Mouse (Mus musculus): ENCODE measurements around the gene Hoxa9.

Gene Hoxa9

GRCm38 (mm10) chr6:52230516-52231165 lies at the start of gene Hoxa9:
Gene Hoxa9, minus strand, starts transcription at chr6:52231089.
- DNase-seq (ENCODE audit: low spot score): no peak

DNA sequence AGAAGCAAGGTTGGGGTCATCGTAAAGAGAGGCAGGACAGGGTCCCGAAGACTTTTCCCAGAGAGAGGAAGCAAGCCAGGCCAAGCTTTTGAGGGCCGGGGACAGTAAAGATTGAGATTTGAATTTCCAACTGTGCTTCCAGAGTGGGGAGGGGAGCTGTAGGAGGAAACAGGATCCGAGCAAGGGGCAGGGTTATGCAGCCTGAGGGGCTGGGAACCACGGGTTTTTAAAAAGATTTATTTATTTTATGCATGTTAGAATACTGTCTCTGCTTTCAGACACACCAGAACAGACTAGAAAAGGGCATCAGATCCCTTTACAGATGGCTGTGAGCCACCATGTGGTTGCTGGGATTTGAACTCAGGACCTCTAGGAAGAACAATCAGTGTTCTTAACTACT lies 46.0 kb upstream of the Hoxa9 start:
- no peak for DNase-seq (ENCODE audit: low spot score)

DNA sequence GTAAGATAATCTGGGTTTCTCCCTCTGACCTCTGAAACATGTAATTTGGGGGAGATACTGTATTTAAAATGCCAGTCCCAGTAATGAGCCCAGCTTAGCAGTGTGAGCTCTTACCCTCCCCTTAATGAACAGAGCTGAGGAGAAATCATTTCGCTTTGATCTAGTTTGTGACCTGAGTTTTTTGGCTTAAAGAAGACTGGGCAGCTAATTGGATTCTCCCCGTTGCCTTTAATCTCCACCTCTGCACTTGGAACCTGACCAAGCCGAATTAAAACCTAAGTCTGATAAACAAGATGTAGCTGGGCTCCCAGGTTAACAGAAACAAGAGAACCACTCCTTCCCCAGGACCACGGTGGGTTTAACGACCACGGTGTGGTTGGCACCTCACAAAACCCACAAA lies 45.5 kb upstream of the Hoxa9 start:
- no peak for DNase-seq (ENCODE audit: low spot score)

- no peak for DNase-seq (ENCODE audit: low spot score)
Observed at GRCm38 (mm10) chr6:52275563-52276280, 44.8 kb upstream of the Hoxa9 start.

DNA sequence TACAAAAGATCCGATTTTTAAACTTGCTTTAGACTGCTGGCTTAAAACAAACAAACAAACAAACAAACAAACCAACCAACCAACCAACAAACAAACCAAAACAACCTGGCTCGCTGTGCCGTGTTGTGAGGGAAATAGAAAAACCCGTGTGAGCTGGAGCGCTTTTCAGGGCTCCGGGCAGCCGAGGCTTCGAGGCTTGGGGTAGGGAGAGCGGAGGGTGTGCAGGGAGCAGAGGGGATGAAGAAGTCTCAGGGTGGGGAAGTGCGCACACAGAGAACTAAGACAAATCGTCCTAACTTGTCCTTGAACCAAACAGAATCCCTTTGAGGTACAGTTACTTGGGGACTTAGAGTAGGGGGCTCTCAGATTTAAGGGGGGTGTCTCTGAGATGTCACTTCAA lies 43.7 kb upstream of the Hoxa9 start:
- DNase-seq (ENCODE audit: low spot score): no peak

- DNase-seq (ENCODE audit: low spot score): no peak
Observed at GRCm38 (mm10) chr6:52273656-52274280, 42.9 kb upstream of the Hoxa9 start.

DNA sequence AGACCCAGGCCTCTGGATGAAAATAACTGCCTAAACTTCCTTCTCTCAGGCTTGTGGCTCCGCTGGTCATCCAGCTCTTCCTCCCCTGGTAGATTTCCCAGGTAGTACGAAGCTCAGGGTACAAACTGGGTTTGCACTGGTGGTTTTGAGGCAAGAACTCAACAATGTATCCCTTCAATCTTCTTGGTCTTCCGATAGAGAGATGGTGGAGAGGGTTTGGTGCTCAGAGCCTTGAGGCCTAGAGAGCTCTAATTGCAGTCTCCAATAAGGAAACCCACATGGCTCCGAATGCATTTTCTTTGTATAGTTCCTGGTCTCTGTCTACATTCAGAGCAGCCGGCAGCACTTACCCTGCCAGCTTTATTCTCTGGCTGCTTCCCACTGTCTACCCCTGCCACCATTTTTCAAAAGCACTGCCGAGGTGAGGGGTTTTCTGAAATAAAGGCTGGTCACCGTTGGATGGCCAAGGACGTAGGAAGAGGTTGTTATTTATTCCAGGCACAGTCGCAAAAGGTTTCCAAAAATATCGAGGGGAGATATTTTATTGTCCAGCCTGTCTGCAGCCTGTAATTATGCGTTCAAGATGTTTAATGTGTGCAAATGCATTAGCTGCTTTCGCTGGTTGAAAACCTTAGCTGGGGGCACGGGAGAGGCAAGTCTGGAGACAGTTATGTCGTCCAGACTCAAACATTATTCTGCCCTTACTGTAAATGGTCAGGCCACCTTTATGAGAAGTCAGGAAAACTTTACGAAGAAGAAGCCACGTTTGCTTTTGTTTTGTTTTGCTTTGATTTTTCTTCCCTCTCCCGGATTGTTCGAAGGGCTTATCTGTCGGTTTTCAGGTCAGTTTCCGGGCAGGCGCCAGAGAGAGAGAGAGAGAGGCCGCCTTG lies 42.1 kb upstream of the Hoxa9 start:
- no peak for DNase-seq (ENCODE audit: low spot score)

DNA sequence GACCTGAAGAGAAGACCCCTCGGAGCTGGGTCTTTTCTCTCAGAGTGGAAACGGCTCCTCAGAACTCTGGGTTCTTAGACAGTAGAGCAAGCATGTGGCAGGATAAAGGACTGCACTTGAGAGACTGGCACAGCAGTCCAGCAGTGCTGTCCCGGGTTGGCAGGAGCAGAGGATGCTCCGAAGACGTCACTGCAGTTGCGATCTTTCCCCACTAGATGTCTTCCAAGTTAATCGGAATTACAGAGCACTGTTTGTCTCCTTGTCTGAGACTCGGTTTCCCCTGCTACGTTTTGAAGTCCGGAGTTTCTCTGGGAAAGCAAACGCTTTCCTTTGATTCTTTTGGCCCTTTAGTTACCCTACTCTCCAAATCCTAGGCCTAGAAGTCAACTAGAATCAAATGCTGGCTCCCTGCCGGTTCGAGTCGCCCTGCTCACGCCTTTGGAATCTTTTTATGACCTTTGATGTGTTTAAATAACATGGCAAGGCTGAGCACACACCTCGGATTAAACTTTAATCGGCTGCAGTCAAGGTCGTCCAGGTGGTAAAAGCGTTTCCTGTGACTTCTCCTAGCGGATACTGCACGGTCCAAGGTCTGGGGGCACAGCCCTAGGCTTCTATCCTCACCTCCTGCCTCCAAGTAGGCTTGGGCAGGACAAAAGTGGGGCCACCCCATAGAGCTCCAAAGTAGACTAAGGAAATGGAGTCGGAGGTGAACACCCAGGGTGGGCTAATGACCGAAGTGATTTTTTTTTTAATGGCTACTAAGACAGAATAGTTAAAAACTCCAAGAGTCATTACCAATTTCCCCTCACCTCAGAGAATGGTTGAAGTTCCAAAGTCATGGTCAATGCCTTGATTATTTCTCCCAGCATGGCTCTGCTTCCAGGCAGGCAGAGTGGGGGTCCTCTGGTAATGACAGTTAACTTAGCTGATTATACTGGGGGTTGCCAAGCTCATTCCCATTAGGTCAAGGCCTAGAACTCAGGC lies 39.9 kb upstream of the Hoxa9 start:
- DNase-seq (ENCODE audit: low spot score): peak; percentile 60

GRCm38 (mm10) chr6:52268756-52269155 lies 37.9 kb upstream of the Hoxa9 start:
- no peak for DNase-seq (ENCODE audit: low spot score)

- no peak for DNase-seq (ENCODE audit: low spot score)
Observed at GRCm38 (mm10) chr6:52268341-52268740, 37.5 kb upstream of the Hoxa9 start.

DNA sequence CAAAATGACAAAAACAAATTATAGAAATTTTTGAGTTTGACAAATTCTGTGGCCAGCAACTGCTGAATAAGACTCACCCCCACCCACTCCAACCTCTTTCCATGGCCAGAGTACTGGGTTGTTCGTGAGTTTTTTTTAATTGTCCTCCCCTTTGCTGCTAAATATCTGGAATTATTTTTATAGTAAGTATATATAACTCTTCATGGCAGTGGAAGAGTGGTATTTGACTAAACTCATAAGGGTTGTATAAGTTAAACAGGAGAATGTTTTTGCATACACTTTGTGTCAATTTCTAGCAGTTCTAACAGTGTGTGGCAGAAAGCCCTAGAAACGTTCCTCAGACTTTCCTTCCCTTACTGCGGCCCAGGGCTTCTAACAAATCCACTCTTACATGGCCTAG lies 36.8 kb upstream of the Hoxa9 start:
- DNase-seq (ENCODE audit: low spot score): no peak

- no peak for DNase-seq (ENCODE audit: low spot score)
Observed at GRCm38 (mm10) chr6:52267221-52267620, 36.3 kb upstream of the Hoxa9 start.

DNA sequence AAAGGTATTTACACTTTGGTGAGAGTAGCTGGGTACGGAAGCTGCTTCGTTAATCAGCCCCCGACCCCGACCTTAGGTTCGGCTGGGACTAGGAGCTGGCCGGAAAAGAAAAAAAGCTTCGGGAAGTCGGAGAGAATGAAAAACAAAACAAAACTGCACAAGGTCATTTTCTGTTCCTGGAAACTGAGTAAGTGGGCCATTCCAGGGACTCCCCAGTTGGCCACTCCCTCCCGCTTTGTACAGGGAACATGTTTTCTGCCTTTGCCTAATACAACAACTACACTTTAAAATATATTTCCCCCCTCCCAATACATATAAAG lies 35.7 kb upstream of the Hoxa9 start:
- no peak for DNase-seq (ENCODE audit: low spot score)

DNA sequence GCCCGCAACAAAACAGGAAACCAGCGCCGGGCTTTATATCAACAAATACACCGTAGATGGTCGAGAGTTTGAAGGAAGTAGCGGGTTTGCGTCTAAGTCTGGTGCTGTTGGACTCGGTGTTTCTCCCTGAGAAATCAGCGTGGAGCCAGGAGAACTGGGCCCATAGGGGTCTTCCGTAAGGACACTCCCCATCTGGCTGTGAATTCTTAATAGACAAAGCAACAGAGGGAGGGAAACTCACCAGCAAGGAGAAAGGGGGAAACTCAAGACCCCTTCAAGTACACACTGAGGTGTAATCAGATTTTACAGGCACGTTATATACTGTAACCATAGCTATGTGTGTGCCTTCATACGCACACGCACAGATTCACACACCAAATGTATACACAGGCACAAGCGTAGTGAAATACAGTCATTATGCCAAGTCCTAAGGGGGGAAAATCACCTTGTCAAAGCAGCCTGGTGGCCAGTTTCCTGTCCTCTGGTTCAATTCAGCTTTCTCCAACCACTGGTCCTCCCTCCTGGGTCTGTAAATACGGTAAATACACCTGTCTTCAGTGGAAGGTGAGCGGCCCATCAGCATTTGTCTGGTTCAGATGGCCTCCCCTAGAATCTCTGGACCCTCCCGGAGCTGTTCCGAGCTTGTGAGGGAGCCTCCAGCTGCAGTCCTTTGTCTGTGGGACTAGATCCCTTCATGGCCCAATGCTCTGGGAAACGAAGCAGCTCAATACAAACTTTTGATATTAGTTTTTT lies 35.2 kb upstream of the Hoxa9 start:
- DNase-seq (ENCODE audit: low spot score): no peak

DNA sequence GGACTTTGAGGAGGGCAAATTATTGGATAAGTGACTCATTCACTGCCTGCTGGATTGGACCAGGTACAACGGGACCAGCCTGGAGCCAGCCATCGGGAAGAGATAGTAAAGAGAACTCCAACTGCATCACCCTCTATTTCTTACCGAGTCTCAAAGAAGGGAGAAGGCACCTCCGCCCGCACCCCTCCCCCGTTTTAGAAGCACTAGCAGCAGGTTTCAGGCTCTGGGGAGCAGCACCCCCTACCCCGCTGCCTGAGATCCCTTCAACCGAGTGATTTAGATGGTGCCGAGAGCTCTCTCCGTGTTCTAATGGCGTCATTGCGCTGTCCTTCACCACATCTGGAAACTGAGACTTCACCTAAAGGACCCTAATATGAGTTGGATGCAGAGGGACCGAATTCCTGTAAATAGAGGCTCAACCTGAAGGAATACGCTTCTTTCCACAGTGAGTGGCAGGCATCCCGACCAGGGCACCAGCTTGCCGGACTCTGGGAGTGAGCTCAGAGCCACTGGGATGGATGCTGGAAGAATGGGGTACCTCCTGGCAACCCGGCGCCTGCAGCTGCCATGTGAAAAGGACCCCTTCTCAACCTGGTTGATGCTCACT lies 34.5 kb upstream of the Hoxa9 start:
- no peak for DNase-seq (ENCODE audit: low spot score)

- no peak for DNase-seq (ENCODE audit: low spot score)
Observed at GRCm38 (mm10) chr6:52264106-52264790, 33.4 kb upstream of the Hoxa9 start.

GRCm38 (mm10) chr6:52263321-52263585 lies 32.4 kb upstream of the Hoxa9 start:
- DNase-seq (ENCODE audit: low spot score): no peak

- DNase-seq (ENCODE audit: low spot score): no peak
Observed at GRCm38 (mm10) chr6:52262463-52263320, 31.8 kb upstream of the Hoxa9 start.
